Mouse (Mus musculus) induced T-regulatory cell, adult 2 months (primary cell): ENCODE data around the gene Kdm8.

Experiments
- DNase-seq: peaks from one replicate; pipeline ENCODE4 v3.0.0-alpha.2; 2012; ENCODE audit warnings: low read depth

Kdm8 gene

GRCm38 (mm10) chr7:125500879-125501278 is 56.4 kb downstream of the Kdm8 start:
- peak; percentile 69 for DNase-seq

GRCm38 (mm10) chr7:125503374-125504092 is 59.1 kb downstream of the Kdm8 start:
- DNase-seq, result no peak

- no peak for DNase-seq
Measured at GRCm38 (mm10) chr7:125504618-125505017, 60.1 kb downstream of the Kdm8 start.

- DNase-seq, result no peak
Measured at GRCm38 (mm10) chr7:125505568-125505967, 61.1 kb downstream of the Kdm8 start.

- peak; percentile 62 for DNase-seq
Measured at GRCm38 (mm10) chr7:125507279-125507678, 62.8 kb downstream of the Kdm8 start.

GRCm38 (mm10) chr7:125511432-125511831 is 67.0 kb downstream of the Kdm8 start:
- peak; percentile 73 for DNase-seq

- peak; percentile 65 for DNase-seq
Measured at GRCm38 (mm10) chr7:125511852-125512251, 67.4 kb downstream of the Kdm8 start.
